Mouse (Mus musculus) cortical plate, adult 2 months (tissue): ENCODE data around the gene Cdh15.

Experiments
- CTCF ChIP-seq: fragments of 200-500 bp; IDR thresholded peaks from 2 replicates; pipeline ENCODE4 v1.5.1; 2011; ENCODE audit warnings: mild to moderate bottlenecking, control low read depth, low read length; ENCODE audit not compliant: insufficient read depth; ENCODE audit errors: extremely low read depth
- POLR2A ChIP-seq: fragments of 200-500 bp; IDR thresholded peaks from 2 replicates; pipeline ENCODE4 v1.6.1; 2011; ENCODE audit warnings: mild to moderate bottlenecking, low read length, control low read depth; ENCODE audit not compliant: insufficient read depth; ENCODE audit errors: extremely low read depth

GRCm38 (mm10) chr8:122901892-122902515 lies 54.2 kb downstream of the Cdh15 start:
- TF ChIP-seq POLR2A (no peak), CTCF (no peak)
